Mouse (Mus musculus) MN1 (cell line): ENCODE results near the gene Ralgds.
A peak's percentile ranks its signal among the peaks of the same experiment; 100 is the strongest.
"Not testable (repeated sequence)": the region's sequence is repeated elsewhere in the genome, so short reads cannot be mapped to it uniquely, and the experiment has no call there.

Source experiments
- DNase-seq: peaks from one replicate; pipeline ENCODE4 v3.0.0-alpha.2; 2016; ENCODE audit warnings: low spot score

Gene Ralgds

DNA sequence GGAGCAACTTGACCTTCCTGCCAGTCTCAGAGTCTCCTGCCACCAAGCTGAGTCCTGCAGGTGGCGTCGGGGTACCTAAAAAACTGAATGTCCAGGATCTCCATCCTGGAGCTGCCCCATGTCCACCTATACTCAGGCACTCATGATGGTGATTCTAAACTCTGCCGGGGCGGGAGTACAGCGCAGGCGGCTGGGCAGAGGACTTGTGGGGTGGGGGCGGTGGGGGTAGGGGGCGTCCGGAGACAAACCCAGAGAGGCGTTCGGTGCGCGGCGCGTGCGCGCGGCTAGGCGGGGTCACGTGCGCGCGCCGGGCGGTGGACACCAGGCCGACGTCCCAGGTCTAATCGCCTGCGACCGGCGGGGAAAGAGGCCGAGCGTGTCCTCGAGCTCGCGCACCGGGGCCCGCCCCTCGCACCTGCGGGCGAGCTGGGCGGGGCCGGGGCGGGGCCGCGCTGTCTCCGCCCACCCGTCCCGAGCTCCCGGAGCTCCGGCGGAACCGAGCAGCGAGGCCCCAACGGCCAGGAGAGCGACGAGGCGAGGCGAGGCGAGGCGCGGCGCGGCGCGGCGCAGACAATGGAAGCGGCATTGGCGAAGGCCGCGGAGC, at the start of gene Ralgds:
TSS of gene Ralgds (plus strand) at position 328 of the 604 bp plus-strand sequence.
- peak; percentile 78 for DNase-seq

DNA sequence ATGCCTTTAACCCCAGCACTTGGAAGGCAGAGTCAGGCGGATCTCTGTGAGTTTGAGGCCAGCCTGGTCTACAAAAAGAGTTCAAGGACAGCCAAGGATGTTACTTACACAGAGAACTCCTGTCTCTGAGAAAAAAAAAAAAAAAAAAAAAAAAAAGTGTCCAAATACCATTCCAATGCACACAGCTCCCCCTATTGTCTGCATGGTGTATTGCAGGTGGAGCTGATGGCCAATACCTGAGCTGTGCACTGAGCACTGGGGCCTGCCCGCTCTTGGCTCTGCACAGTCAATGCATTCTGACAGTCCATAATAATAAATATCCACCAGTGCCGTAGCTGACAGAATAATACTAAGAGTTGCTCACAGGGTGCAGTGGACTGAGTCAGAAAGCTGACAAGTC, 49.0 kb upstream of the Ralgds start:
- peak; percentile 68 for DNase-seq

GRCm38 (mm10) chr2:28464919-28465318, 48.0 kb upstream of the Ralgds start:
- DNase-seq, result peak; percentile 64

DNA sequence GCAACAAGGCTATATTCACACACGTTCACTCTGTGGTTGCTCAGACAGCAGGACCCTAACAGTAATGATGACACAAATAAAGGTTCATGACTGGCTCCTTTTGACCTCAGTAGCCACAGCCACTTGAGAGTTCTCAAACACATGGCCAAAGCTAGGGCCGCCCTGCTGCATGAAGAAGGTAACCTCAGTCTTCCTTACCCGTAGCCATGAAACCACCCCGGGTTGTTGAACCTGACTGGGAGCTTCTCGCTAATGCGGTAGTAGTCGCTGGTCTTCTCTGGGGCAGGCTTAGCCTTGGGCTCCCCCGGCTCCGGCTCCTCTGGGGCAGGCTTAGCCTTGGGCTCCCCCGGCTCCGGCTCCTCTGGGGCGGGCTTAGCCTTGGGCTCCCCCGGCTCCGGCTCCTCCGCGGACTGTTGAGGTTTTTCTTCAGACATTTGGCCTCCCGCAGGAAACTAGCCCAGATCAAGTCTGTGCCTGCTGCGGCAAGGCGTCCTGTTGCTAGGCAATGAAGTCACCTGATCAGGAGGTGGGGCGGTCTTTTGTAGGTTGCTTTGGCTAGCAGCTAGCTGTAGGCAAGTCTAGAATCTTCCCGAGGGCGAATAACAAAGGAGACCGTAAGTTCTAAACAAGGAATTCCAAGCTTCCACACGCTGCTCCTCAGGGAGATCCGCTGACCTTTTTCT, 46.9 kb upstream of the Ralgds start, which contains the start of gene 1700007K13Rik:
TSS of gene 1700007K13Rik (minus strand) at position 497 of the 683 bp plus-strand sequence.
- peak; percentile 80 for DNase-seq

GRCm38 (mm10) chr2:28467860-28468485, 45.0 kb upstream of the Ralgds start, which contains the start of gene Mrps2:
TSS of gene Mrps2 (plus strand) at chr2:28468066.
- peak; percentile 87 for DNase-seq

DNA sequence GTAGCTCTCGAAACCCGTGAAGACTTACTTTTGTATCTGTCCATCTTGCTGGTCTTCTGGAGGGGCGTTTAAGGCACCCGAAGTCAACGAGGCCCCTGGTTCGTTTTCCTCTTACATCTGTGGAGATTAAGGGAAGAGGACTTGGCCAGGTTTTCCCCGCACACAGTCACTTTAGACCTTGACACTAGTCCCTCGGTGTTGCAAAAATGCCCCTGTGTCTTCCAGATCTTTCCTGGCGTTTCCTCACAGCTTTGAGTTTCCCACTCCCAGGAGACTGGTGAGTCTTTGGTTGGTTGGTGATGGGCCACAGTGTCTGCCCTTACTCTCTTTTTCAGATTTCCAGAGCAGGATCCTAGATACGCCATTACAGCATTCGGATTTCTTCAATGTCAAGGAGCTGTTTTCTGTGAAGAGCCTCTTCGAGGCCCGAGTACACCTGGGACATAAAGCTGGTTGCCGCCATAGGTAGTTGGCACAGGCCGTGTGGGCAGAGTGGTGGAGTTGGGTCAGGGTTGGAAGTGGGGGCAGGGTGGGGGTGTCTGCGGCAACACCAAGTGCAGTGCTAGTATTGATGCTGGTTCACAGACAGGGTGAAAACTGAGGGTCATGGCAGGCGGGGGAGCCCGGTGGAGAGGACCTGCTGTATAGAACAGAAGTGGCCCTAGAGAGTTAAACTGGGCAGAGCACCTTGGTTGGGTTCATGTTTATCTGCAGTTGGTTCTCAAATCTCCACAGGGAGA, 44.3 kb upstream of the Ralgds start:
- DNase-seq, result peak; percentile 19

- no peak for DNase-seq
These were observed 43.5 kb upstream of the Ralgds start for GRCm38 (mm10) chr2:28469461-28469860.

DNA sequence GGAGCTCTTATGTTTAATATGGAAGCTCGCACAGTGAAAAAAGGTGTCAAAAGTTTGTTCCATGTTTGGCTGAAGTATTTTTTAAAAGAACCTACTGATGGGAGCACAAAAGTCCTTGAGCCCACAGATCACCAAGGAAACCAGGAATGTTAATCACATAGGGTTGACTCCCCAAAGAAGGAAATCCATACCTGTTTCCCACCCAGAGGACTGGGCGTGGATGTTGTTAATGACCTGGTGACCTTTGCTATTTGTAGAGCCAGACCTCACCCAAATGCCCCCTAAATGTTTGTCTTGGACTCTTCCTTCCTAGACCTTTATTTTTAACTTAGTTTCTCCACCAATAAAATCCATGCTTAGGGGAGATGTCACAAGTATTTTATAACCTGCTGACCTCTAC, 42.3 kb upstream of the Ralgds start:
- DNase-seq, result no peak

DNA sequence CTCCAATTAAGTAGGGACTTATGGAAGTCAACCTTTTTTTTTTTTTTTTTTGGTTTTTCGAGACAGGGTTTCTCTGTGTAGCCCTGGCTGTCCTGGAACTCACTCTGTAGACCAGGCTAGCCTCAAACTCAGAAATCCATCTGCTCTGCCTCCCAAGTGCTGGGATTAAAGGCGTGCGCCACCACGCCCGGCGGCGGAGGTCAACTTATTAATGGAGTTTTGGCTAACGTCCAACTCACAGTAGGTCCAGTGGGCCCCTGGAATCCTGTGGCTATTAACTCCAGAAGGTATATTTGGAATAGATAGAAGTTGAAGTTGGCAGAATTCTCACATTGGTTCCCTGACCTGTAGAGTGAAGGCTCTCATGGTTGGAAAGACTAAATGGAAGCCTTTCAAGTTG, 40.9 kb upstream of the Ralgds start:
- DNase-seq, result not testable (repeated sequence)

DNA sequence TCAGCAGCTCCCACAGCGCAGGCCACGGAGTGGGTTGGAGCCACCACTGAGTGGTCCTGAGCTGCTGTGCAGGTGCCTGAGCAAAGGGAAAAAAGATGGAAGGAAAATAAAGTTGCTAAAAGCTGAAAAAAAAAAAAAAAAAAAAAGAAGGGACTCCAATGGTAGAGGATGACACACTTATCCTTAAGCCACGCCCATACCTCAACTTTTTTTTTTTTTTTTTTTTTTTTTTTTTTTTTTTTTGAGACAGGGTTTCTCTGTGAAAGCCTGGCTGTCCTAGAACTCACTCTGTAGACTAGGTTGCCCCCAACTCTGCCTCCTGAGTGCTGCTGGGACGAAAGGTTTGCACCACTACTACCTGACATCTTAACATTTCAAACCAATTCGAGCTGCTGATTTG, 34.9 kb upstream of the Ralgds start:
- not testable (repeated sequence) for DNase-seq

DNA sequence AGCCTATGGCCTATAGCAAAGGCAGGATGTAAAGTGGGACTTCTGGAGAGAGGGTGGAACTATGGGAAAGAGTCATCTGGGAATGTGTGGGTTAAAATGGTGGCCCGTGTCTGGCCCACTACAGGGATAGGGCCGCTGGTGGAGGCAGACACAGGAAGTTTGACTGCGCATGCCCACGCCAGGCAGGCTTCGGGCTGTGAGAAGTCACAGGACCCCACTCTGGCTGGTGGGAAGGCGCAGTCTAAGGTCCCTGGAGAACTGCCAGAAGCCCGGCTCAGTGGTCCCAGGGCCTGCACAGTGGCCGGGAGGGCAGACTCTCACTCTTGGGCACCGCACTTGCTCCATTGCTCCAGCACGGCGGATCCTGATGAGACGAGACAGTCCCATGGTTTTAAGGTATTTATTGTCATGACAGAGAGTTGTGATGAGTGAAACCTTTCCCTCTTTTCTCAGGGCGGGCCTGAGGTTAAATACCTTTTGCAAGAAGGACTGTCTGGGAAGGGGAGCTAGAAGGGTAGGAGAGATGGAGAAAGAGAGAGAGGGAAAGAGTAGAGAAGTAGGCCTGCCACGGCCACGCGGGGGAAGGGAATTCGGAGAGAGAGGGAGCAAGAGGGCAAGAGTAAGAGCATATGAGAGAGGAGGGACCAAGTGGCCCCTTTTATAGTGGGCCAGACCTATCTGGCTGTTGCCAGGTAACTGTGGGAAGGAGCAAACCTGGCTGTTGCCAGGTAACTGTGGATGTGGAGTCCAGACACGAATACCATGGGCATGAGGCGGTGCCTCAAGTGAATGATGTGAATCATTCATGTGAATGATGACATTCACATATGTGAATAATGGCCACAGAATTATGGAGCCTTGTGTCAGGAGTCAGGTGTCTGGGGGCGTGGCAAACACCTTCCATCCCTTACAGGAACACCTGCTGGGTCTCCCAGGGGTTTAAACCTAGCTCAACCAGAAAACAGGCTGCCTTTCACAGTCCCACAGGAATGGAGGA, 33.4 kb upstream of the Ralgds start:
- no peak for DNase-seq

GRCm38 (mm10) chr2:28483861-28484260, 29.1 kb upstream of the Ralgds start:
- no peak for DNase-seq

DNA sequence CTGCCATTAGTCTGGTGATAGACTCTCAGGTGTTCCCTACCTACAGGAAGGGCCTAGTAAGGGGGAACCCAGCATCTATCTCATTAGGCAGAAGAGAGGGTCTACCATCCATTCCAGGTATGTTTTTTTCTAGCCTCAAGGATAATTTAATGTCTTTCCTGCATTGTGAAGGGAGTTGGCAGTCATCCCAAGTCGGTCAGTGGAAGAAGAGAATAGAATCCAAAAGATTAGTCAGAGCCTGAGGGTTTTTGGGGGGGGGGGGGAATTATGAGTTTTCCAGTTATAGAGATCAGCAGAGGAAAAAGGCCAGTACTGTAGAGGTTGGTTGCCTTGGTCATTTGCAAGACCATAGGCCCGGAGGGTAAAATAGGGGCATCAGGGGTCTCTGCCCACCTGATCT, 18.4 kb upstream of the Ralgds start:
- no peak for DNase-seq

- DNase-seq, result no peak
These were observed 17.6 kb upstream of the Ralgds start for GRCm38 (mm10) chr2:28495207-28495756.

GRCm38 (mm10) chr2:28495801-28496595, 16.9 kb upstream of the Ralgds start:
- DNase-seq, result no peak

DNA sequence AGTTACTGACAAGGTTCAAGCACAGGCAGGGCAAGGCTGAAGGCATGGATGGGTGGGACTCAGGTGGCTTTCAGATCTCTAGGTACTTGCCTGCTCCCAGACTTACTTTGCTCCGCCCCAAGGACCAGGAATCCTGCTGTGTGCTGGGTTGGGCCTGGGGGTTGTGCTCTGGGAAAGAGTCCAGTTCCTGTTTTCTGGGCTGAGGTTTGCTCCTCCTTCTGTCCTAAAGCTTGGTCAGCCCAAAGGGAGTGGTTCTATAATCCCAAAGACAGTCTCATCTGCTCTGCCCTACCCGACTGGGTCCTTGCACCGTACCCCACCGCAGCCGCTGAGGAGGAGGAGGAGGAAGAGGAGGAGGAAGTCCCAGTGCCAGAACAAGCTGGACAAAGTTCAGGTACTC, 16.3 kb upstream of the Ralgds start, which contains the start of gene Gbgt1:
TSS of gene Gbgt1 (plus strand) at position 221 of the 400 bp plus-strand sequence.
- DNase-seq, result no peak

GRCm38 (mm10) chr2:28497561-28497960, 15.4 kb upstream of the Ralgds start:
- DNase-seq, result no peak

DNA sequence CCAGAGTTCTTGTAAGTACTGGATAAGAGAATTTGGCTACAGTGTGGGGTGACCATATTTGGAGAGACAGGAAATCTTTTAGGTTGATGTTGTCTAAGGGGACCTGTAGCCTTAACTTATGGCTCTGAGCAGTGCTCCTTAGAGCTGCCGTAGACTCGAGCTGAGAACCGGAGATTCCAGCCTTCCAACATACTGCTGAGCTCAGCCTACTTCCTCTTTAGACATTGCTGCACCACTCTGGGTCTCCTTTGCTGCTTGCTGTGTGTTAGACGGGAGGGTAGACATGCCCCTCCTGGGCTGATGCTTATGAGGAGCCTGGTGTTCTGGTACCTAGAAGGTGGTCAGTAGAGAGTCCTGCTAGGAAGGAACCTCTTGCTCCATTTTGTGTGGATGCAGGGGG, 14.5 kb upstream of the Ralgds start:
- no peak for DNase-seq

DNA sequence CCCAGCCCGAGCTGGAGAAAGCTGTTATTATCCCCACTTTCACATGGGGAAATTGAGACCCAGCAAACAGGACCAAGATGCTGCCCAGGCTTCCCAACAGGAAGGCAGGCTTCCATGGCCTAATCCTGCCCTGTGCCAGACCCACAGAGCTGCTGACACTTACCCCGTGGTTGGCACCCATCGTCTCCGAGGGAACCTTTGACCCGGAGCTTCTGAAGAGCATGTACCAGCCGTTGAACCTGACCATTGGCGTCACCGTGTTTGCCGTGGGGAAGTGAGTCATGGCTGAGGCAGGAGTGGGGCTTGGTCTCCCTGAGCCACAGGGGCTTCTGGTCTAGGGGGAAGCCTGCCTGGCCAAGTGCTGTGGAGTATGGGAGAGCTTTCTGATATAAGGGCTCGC, 9.9 kb upstream of the Ralgds start:
- no peak for DNase-seq

DNA sequence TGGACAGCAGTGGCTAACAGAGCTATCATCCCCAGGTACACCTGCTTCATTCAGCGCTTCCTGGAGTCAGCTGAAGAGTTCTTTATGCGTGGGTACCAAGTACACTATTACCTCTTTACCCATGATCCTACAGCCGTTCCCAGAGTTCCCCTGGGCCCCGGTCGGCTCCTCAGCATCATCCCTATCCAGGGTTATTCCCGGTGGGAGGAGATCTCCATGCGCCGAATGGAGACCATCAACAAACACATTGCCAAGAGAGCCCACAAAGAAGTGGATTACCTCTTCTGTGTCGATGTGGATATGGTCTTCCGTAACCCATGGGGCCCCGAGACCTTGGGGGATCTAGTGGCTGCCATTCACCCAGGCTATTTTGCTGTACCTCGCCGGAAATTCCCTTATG, 8.2 kb upstream of the Ralgds start:
- DNase-seq, result no peak
